Mouse (Mus musculus) cerebellum, adult (tissue): Measurements from ENCODE around the gene Cbx5.

Source experiments
- ATAC-seq: cut with Nextera tagmentation; 2 replicates; pipeline ENCODE4 v1.9.2; 2017; ENCODE audit warnings: mild to moderate bottlenecking, moderate library complexity, mixed read lengths; ENCODE audit not compliant: insufficient number of reproducible peaks, low FRiP score, low TSS enrichment

The Cbx5 gene

DNA sequence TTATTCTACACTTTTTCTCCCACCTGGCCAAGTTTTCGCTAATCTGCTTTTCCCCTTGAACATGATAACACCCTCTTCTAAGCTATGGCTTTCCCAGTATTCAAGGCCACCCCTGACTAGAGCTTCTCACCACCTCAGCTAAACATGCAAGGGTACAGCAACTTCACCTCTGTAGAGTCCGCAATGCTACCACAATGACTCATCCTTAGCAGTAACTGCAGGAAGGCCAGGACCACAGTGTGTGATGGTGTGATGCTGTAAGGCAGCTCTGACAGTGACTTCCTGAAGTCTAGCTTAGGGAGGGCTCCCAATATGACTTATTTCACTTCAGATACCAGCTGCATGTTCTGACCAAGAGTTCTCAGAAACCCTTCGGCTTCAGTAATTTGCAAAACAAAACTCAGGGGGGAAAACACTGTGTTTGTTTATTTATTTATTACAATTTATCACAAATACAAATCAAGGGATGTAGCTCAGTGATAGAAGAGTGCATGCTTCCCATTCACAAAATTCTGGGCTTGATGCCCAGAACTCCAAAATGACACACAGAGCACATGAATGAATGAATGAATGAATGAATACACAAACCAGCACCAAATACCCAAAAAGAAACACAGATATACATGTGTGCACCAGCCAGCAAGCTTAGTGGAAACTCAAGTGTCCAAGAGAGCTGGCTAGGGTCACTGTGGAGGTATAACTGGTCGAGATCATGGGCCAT is 86.6 kb downstream of the Cbx5 start:
- no peak for ATAC-seq

GRCm38 (mm10) chr15:103152371-103152770 is 87.2 kb downstream of the Cbx5 start:
- ATAC-seq = no peak

DNA sequence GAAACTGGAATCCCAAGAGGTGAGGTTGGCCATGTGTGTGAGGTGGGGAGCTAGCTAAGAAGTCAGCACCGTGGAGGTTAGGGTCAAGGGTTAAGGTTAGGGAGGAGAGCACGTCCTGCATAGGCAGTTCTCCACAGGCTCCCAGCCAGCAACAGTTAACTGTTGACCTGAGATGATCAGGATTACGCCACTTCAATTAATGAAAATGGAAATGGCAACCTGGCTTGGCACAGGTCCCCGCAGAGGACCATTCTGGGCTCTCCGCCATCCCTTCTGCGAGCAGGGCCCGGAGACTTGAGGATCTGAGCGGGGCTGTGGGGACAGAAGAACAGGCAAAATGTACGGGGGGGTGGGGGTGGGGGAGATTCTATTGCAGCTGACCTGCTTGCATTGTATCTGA is 91.8 kb downstream of the Cbx5 start:
- ATAC-seq = no peak

DNA sequence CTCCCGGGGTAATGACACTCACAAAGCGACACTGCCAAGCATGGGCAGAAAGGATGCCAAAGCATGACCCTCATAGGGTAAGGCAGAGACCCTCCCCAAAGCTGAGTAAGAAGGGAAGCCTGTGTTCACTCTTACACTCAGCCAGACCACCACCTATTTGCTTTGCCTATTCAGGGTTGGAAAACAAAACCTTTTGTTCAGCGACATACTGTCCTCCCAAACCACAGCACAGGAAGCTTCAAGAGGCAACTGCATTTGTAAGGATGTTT is 92.3 kb downstream of the Cbx5 start:
- ATAC-seq = no peak

- ATAC-seq = peak; percentile 67
These were observed 92.8 kb downstream of the Cbx5 start for GRCm38 (mm10) chr15:103146627-103147421.

- no peak for ATAC-seq
These were observed 93.8 kb downstream of the Cbx5 start for GRCm38 (mm10) chr15:103145635-103146299.

- no peak for ATAC-seq
These were observed 95.4 kb downstream of the Cbx5 start for GRCm38 (mm10) chr15:103144176-103144575.
